Mouse (Mus musculus) kidney, postnatal 4 days (tissue): ENCODE results near the gene Uts2r.
A peak's percentile ranks its signal among the peaks of the same experiment; 100 is the strongest.

Experiments used
- DNase-seq, 2 experiments: peaks; one replicate each; pipeline ENCODE4 v3.0.0; 2021; ENCODE audit warnings: mixed read lengths in 2 of 2

Uts2r gene

DNA sequence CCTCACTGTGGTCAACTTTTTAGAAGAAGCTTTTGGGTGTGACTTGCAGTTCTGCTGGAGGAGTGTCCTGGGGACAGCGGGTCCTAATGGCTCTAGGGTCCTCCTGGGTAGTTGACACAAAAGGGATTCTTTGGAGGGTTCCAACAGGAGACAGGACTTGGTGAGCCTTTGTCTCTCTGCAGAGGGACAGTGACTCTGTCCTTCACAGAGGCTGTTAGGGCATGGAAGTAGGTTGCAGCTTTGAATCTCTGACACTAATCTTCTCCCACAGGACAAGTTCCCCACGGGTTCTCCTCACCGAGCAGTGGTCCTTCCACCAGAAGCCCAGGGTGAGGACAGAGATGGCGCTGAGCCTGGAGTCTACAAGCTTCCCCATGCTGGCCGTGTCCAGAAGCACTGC, at the start of gene Uts2r:
Gene Uts2r, plus strand, starts transcription at position 301 of the 400 bp plus-strand sequence.
- no peak for DNase-seq

DNA sequence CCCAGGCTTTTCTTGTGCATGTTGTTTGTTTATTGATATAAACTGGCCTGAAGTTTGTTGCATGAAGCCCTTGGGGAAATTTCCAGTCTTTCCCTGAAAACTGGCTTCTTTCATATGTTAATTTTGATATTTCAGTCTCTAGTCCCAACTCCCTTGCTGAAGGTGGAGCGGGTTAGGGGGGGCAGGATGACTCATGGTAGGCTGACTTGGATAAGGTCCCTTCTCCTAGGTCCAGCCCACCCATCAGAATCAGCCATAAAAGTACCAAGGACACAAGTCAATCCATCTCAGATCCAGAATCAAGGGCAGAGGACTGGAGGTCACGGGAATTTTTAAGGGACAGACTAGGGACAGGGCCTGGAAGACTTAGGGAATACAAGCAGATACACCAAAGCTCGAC, 49.0 kb upstream of the Uts2r start:
- no peak for DNase-seq

DNA sequence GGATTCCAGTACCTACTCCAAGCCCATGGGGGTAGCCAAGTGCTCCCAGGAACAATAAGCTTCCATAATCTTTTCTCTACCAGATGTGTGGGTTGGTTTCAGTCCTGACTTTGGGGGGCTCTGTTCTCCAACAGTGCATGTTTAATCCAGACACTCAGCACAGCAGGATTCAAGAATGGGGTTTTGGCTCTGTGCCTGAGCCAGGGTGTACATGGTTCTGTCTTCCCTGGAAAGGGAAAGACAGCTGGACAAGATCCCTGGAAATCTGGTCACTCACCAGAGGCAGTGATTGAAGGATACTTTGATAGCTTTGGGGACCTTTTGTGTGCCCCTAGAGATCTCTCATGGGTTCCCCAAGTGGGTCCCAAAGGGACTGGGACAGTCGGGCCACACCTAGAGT, 48.5 kb upstream of the Uts2r start:
- no peak for DNase-seq

- DNase-seq, result no peak
These were observed 47.8 kb upstream of the Uts2r start for GRCm38 (mm10) chr11:121112091-121112775.

GRCm38 (mm10) chr11:121118106-121118505, 42.0 kb upstream of the Uts2r start:
- DNase-seq, result no peak

- DNase-seq, result no peak
These were observed 41.5 kb upstream of the Uts2r start, which contains the start of gene Tex19.2 for GRCm38 (mm10) chr11:121118577-121118976. Tex19.2 (minus strand) TSS chr11:121118677.

DNA sequence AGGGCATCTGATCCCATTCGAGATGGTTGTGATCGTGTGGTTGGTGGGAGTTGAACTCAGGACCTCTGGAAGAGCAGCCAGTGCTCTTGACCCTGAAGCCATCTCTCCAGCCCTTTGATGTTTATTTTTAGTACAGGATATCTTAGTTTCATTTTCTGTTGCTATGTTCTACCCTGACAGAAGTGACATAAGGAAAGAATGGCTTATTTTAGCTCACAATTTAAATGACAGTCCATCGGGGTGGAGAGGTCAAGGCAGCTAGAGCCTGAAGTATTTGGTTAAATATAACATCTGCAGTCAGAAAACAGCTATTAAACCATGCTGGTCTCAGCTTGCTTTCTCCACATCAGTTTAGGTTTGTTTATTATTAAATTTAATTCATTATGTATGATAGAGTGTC, 38.9 kb upstream of the Uts2r start:
- peak in 1 of 2 experiments; percentile 34 for DNase-seq

DNA sequence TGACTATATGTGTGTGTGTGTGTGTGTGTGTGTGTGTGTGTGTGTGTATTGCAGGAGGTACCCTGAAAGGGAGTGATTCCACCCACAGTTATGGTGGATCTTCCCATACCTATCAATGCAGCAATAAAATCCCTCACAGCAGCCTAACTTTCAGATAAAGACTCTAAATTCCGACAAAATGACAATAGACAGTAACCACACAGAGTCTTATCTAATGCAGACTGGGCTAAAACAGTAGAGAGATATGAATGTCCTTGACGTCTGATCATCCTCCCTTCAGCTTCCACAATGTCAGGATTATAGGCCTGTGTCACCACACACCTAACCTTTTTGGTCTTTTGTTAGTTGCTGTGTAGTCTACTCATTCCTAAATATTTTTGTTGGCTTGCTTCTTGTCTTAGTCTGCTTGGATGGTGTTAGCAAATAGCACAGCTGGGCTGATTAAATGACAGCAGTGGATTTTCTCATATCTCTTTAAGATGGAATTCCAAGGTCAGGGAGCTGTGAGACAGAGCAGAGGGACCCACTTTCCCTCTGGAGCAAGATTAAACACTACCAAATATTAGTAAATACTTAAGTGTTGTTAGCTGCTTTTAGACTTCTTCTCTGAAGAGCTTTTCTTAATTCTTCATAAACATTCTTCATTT, 37.9 kb upstream of the Uts2r start:
- no peak for DNase-seq

DNA sequence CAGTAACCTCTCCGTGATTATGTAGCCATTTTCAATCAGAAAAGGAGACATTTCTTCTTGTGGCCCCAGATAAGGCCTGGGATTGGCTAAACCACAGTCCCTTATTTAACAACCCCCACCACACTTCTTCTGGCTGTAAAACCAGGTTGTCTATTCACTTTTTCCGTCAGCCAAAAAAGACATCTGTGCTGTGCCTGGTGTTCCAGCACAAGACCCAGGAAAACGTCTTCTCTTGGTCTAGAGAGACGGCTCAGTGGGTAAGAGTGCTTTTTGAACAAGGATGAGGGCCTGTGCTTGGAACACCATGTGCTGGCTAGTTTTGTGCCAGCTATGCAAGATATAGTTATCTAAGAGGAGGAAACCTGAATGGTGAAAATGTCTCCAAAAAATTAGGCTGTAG, 36.6 kb upstream of the Uts2r start:
- DNase-seq, result no peak

- no peak for DNase-seq
These were observed 34.4 kb upstream of the Uts2r start for GRCm38 (mm10) chr11:121125522-121126172.

- DNase-seq, result no peak
These were observed 33.7 kb upstream of the Uts2r start for GRCm38 (mm10) chr11:121126395-121126794.

- no peak for DNase-seq
These were observed 32.6 kb upstream of the Uts2r start for GRCm38 (mm10) chr11:121127441-121127840.

- no peak for DNase-seq
These were observed 30.5 kb upstream of the Uts2r start for GRCm38 (mm10) chr11:121129616-121130015.

GRCm38 (mm10) chr11:121134600-121134999, 25.5 kb upstream of the Uts2r start:
- DNase-seq, result no peak

- no peak for DNase-seq
These were observed 22.4 kb upstream of the Uts2r start for GRCm38 (mm10) chr11:121137682-121138081.

DNA sequence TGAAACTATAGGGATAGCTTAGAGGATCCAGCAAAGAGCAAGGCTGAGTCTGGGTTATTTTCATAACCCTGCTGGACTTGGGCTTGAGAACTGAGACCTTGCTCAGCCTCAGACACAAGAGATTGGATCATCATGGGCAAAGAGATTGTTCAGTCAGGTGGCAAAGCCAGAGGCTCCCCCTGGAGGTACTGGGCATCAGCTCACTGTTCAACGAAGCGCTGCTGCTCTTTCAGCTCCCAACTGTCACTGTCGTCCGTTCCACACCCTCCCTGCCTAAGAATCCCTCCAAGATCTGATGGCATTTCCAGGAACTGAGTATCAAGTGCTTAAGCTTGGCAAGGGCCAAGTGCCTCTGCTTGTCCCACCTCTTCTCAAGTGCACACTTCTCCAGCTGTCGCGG, 21.3 kb upstream of the Uts2r start:
- DNase-seq, result peak in 1 of 2 experiments; percentile 38

GRCm38 (mm10) chr11:121143325-121144015, 16.6 kb upstream of the Uts2r start:
- DNase-seq, result no peak

DNA sequence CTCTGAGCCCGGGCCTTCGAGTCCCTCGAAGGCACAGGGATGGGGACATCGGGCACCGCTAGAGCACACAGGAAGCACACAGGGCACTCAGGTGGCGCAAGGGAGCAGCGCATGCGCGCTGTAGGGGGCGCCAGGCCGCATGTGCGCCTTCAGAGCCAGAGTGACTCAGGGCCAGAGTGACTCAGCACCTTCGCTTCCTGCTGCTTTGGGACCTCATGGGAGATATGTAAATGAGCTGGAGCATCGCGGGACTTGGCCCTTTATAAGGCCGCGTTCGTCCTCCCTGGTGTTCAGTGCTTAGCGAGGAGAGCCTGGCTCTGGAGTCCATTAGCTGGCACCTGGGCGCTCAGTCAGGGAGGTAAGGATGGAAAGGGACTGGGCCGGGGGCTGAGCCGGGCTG, 14.2 kb upstream of the Uts2r start, which contains the start of gene Tex19.1:
Gene Tex19.1, plus strand, starts transcription at position 279 of the 400 bp plus-strand sequence.
- peak in 1 of 2 experiments; percentile 16 for DNase-seq

GRCm38 (mm10) chr11:121148193-121148592, 11.9 kb upstream of the Uts2r start:
- no peak for DNase-seq

DNA sequence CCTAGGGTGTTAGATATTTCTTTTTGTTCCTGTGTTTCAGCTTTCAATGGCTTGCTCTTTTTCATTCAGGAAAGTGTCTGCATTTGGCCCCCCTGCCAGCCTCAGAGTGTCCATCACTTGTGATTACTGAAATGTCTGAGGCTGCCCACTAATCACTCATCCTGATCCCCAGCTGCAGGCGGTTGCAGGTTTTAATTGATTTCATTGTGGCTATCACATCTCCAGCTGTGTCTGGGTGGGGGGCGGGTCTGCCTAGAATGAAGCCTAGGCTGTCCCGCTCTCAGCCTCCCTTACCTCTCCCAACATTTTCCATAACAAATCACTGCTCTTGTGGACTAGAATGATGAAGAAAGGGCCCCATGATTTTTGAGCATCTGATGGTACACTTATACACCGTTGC, 5.9 kb upstream of the Uts2r start:
- no peak for DNase-seq

GRCm38 (mm10) chr11:121156411-121156891, 3.6 kb upstream of the Uts2r start:
- peak; percentile 28 to 39 for DNase-seq

DNA sequence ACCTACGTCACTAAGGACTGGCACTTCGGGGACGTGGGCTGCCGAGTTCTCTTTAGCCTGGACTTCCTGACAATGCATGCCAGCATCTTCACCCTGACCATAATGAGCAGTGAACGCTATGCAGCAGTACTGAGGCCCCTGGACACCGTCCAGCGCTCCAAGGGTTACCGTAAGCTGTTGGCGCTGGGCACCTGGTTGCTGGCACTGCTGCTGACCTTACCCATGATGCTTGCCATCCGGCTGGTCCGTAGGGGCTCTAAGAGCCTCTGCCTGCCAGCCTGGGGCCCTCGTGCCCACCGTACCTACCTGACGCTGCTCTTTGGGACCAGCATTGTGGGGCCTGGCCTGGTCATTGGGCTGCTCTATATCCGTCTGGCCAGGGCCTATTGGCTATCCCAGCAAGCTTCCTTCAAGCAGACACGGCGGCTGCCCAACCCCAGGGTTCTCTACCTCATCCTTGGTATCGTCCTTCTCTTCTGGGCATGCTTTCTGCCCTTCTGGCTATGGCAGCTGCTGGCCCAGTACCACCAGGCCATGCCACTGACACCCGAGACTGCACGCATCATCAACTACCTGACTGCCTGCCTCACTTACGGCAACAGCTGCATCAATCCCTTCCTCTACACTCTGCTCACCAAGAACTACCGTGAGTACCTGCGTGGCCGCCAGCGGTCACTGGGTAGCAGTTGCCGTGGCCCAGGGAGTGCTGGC, 720 bp downstream of the Uts2r start:
- DNase-seq, result no peak
